Mouse (Mus musculus) C2C12 (cell line): ENCODE results near the gene Nr1h3. TPM values are rescaled to one million over a fixed set of nuclear protein-coding genes. Genes with fewer than 3 reads are reported as not detected.

ENCODE experiments used
- H3K27me3 ChIP-seq: one replicate; pipeline ENCODE4 v1.6.1; 2011; ENCODE audit not compliant: control insufficient read depth, insufficient read depth, insufficient read length
- H3K36me3 ChIP-seq: one replicate; pipeline ENCODE4 v1.6.1; 2011; ENCODE audit not compliant: control insufficient read depth, insufficient read depth
- H3K4me3 ChIP-seq: one replicate; pipeline ENCODE4 v1.5.1; 2011; ENCODE audit warnings: mild to moderate bottlenecking, control low read depth; ENCODE audit not compliant: poor library complexity, insufficient read depth, severe bottlenecking
- H3K79me2 ChIP-seq: one replicate; pipeline ENCODE4 v1.6.1; 2011; ENCODE audit not compliant: control insufficient read depth, insufficient read depth
- H3K79me3 ChIP-seq: one replicate; pipeline ENCODE4 v1.6.1; 2011; ENCODE audit warnings: low read depth, control low read depth
- H3ac ChIP-seq: one replicate; pipeline ENCODE3; 2011; ENCODE audit warnings: low read depth; ENCODE audit not compliant: control insufficient read depth, insufficient read length
- CEBPB ChIP-seq: IDR thresholded peaks from one replicate; pipeline ENCODE4 v1.6.1; 2011; ENCODE audit warnings: low read depth, mild to moderate bottlenecking, control low read depth, moderate library complexity
- CTCF ChIP-seq: IDR thresholded peaks from one replicate; pipeline ENCODE4 v1.5.1; 2011; ENCODE audit not compliant: control insufficient read depth, insufficient read depth, insufficient read length
- FOSL1 ChIP-seq: IDR thresholded peaks from one replicate; pipeline ENCODE4 v1.8.0; 2011; ENCODE audit warnings: mild to moderate bottlenecking, low read length; ENCODE audit not compliant: poor library complexity, insufficient read depth, severe bottlenecking
- MAX ChIP-seq: IDR thresholded peaks from one replicate; pipeline ENCODE4 v1.6.1; 2011; ENCODE audit warnings: mild to moderate bottlenecking, control low read depth
- MYOD1 ChIP-seq: IDR thresholded peaks from one replicate; pipeline ENCODE4 v1.6.1; 2011; ENCODE audit warnings: low read depth; ENCODE audit not compliant: control insufficient read depth, insufficient read length
- MYOG ChIP-seq: IDR thresholded peaks from one replicate; pipeline ENCODE4 v1.6.1; 2011; ENCODE audit not compliant: control insufficient read depth, insufficient read length; ENCODE audit errors: extremely low read depth
- USF1 ChIP-seq: IDR thresholded peaks from one replicate; pipeline ENCODE4 v1.6.1; 2011; ENCODE audit warnings: low read depth, mild to moderate bottlenecking, control low read depth, moderate library complexity
- polyA plus RNA-seq: library from polyadenylated mRNA; unstranded; fragments of >200 nt; fragmentation: generic; extraction: Trizol; gene quantifications from one replicate; pipeline ENCODE4 v1.2.1, GENCODE M21; 2012; ENCODE audit warnings: missing spikeins

Gene Nr1h3
- polyA plus RNA-seq, 1 experiment = 0.21 TPM

GRCm38 (mm10) chr2:91169587-91170322 lies 32.9 kb downstream of the Nr1h3 start:
- TF ChIP-seq CTCF (no peak), USF1 (no peak), CEBPB (no peak), FOSL1 (no peak), MYOG (no peak), MYOD1 (no peak), MAX (no peak)
- H3K79me3 ChIP-seq = no peaks in the 10 kb centered on the region
- no peak overlapping the region for H3K4me3 ChIP-seq
- no peaks in the 10 kb centered on the region for H3K79me2 ChIP-seq
- H3K27me3 ChIP-seq = no peaks in the 10 kb centered on the region
- H3ac ChIP-seq = no peak overlapping the region
- peaks cover 28% of the 10 kb centered on the region for H3K36me3 ChIP-seq

GRCm38 (mm10) chr2:91167629-91168028 lies 35.0 kb downstream of the Nr1h3 start:
- H3K4me3 ChIP-seq = no peak overlapping the region
- no peak overlapping the region for H3ac ChIP-seq
- H3K27me3 ChIP-seq = no peaks in the 10 kb centered on the region
- no peaks in the 10 kb centered on the region for H3K79me2 ChIP-seq
- peaks cover 34% of the 10 kb centered on the region for H3K36me3 ChIP-seq
- H3K79me3 ChIP-seq = no peaks in the 10 kb centered on the region
- TF ChIP-seq MAX = no peak

- TF ChIP-seq MYOD1 (no peak), CTCF (no peak), USF1 (no peak), FOSL1 (no peak), MYOG (no peak), CEBPB (no peak)
- Histone ChIP-seq H3K36me3 (peaks cover 38% of the 10 kb centered on the region), H3K27me3 (no peaks in the 10 kb centered on the region), H3K4me3 (no peak overlapping the region), H3ac (no peak overlapping the region), H3K79me2 (no peaks in the 10 kb centered on the region), H3K79me3 (no peaks in the 10 kb centered on the region)
These were observed 37.6 kb downstream of the Nr1h3 start for GRCm38 (mm10) chr2:91164991-91165390.

- Histone ChIP-seq H3K79me3 (no peaks in the 10 kb centered on the region), H3ac (no peak overlapping the region), H3K27me3 (no peaks in the 10 kb centered on the region), H3K4me3 (no peak overlapping the region), H3K79me2 (no peaks in the 10 kb centered on the region), H3K36me3 (peaks cover 38% of the 10 kb centered on the region)
- no peak for TF ChIP-seq FOSL1
- no peak for TF ChIP-seq CEBPB
- no peak for TF ChIP-seq CTCF
- no peak for TF ChIP-seq USF1
- TF ChIP-seq MYOD1 = no peak
- TF ChIP-seq MAX = no peak
- no peak for TF ChIP-seq MYOG
These were observed 39.1 kb downstream of the Nr1h3 start for GRCm38 (mm10) chr2:91163532-91163931.

GRCm38 (mm10) chr2:91162952-91163351 lies 39.7 kb downstream of the Nr1h3 start:
- no peak for TF ChIP-seq FOSL1
- no peak for TF ChIP-seq MAX
- no peak for TF ChIP-seq USF1
- no peak for TF ChIP-seq MYOD1
- no peak for TF ChIP-seq CTCF
- no peak for TF ChIP-seq CEBPB
- TF ChIP-seq MYOG = no peak
- H3K36me3 ChIP-seq = peaks cover 34% of the 10 kb centered on the region
- H3ac ChIP-seq = no peak overlapping the region

GRCm38 (mm10) chr2:91160591-91160990 lies 42.0 kb downstream of the Nr1h3 start:
- H3K79me3 ChIP-seq = no peaks in the 10 kb centered on the region
- H3K36me3 ChIP-seq = peaks cover 28% of the 10 kb centered on the region
- no peak for TF ChIP-seq MYOG
- TF ChIP-seq CTCF = no peak
- no peak for TF ChIP-seq MAX
- TF ChIP-seq MYOD1 = no peak
- no peak for TF ChIP-seq FOSL1
- TF ChIP-seq CEBPB = no peak
- no peak for TF ChIP-seq USF1

More at GRCm38 (mm10) chr2:91162952-91163351, 39.7 kb downstream of the Nr1h3 start:
- H3K4me3 ChIP-seq = no peak overlapping the region
- H3K79me2 ChIP-seq = no peaks in the 10 kb centered on the region
- H3K27me3 ChIP-seq = no peaks in the 10 kb centered on the region
- no peaks in the 10 kb centered on the region for H3K79me3 ChIP-seq

More at GRCm38 (mm10) chr2:91160591-91160990, 42.0 kb downstream of the Nr1h3 start:
- no peak overlapping the region for H3ac ChIP-seq
- no peaks in the 10 kb centered on the region for H3K27me3 ChIP-seq
- no peak overlapping the region for H3K4me3 ChIP-seq
- no peaks in the 10 kb centered on the region for H3K79me2 ChIP-seq
